Mouse (Mus musculus) NIH3T3 (cell line): ENCODE data around the gene Olfr1314.

Experiments used
- DNase-seq: peaks from one replicate; pipeline ENCODE4 v3.0.0-alpha.2; 2012; ENCODE audit warnings: low read depth

Gene Olfr1314

DNA sequence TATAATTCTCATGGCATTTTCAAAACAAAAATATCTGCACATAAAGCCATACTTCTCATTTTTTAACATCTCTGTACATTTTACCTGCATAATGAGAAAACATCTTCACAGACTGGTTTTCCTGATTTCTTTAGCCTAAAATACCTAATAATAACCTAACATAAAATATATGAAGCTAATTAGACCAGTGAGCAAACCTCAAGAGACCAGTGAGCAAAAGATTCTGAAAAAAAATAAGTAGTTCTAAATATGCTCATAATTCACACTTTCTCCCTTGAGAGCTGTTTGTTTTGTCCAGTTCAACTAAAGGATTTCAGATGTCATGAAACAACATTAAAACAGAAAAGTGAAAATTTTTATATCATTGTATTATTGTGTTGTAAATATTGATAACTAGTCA, at the start of gene Olfr1314:
TSS of gene Olfr1314 (minus strand) at position 101 of the 400 bp plus-strand sequence.
- no peak for DNase-seq

DNA sequence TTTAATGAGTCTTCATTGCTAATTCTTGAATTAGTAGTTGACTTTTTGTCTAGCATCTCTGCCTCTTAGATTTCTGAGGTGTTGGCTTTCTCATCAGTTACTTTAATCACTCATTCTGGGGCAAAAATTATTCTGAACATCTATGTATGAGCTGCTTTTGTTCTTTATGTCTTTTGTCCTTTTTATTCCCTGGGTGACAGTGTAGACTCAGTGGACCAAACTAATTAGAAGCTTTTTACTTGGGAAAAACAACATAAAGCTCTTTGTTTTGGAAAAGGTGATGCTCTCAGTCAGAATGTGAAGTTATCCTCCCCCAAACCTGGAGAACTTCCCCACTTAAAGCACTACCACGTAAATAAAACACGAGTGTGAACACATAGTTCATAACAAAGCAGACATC, 43.4 kb upstream of the Olfr1314 start, which contains the start of gene Olfr1317:
TSS of gene Olfr1317 (plus strand) at position 301 of the 400 bp plus-strand sequence.
- no peak for DNase-seq

DNA sequence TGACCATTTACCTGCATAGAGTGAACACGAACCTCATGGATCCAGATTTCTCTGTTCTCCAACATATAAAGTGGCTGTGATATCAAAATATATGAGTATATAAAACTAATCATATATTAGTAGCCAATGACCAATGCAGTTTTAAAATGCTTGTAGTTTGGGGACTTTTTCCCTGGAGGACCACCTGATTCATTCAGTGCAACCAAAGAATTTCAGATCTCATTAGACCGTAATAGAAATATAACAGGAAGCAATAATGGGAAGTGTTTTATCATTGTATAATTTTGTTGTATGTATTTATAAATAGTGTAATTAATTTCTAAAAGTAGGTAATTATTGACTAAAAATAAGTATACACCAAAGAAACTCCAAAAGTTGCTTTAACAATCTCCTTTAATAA, 38.3 kb upstream of the Olfr1314 start, which contains the start of gene Olfr1316:
TSS of gene Olfr1316 (minus strand) at position 101 of the 400 bp plus-strand sequence.
- no peak for DNase-seq

DNA sequence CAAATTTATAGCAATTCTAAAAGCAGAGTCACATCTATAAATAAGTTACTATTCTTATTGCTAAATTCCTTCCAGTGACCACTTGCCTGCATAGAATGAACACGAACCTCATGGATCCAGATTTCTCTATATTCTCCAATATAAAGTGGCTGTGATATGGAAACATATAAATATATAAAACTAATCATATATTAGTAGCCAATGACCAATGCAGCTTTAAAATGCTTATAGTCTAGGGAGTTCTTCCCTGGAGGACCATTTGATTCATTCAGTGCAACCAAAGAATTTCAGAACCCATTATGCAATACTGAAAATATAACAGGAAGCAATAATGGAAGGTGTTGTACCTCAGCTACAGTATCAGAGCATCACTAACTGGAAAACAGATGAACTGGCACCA, 18.8 kb upstream of the Olfr1314 start, which contains the start of gene Olfr1315-ps1:
TSS of gene Olfr1315-ps1 (minus strand) at position 101 of the 400 bp plus-strand sequence.
- DNase-seq: no peak

DNA sequence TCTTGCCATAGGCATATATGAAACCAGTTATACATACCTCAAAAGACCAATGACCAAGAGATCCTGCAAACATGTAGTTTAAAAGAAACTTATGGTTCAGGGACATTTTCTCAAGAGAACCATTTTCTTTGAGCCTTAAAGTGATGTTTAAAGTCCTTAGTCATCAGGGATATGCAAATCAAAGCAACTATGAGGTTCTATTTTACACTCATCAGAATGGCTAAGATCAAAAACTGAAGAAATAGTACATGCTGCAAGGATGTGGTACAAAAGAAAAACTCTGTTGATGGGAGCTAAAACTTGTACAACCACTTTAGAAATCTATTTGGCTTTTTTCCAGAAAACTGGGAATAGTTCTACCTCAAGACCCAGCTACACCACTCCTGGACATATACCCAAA, 18.8 kb downstream of the Olfr1314 start, which contains the start of gene Olfr1313:
TSS of gene Olfr1313 (minus strand) at position 101 of the 400 bp plus-strand sequence.
- DNase-seq: no peak

DNA sequence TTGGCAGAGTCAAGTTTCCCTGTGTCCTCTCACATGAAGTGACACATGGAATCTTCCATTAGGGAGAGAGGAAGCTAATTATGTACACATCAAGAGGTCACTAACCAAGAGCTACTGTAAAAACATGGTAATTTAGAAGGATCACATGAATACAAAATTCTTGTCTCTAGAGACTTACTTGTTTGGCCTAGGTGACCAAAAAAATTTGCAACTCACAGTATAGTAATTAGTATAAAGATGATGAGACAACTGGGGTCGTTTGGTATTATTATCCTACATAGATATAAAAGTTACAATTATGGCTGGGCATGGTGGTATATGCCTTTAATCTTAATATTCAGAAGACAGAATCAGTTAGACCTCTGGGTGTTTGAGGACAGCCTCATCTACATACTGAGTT, 46.4 kb downstream of the Olfr1314 start, which contains the start of gene Olfr1312:
TSS of gene Olfr1312 (minus strand) at position 101 of the 400 bp plus-strand sequence.
- DNase-seq: no peak
